Mouse (Mus musculus) hindbrain, embryonic 11.5 days (tissue): ENCODE results near the gene Nubpl. TPM values are rescaled to one million over a fixed set of nuclear protein-coding genes. Genes with fewer than 3 reads are reported as not detected.

ENCODE experiments used
- ATAC-seq: fragments of 200-750 bp; cut with Nextera tagmentation; 2 replicates; pipeline ENCODE4 v1.8.0; 2017; ENCODE audit warnings: mild to moderate bottlenecking, moderate TSS enrichment, moderate library complexity; ENCODE audit not compliant: low FRiP score
- DNase-seq: peaks from one replicate; pipeline ENCODE4 v3.0.0-alpha.2; 2015; ENCODE audit warnings: low spot score
- H3K27ac ChIP-seq: fragments of 300-500 bp; sonication (generic); 2 replicates; pipeline ENCODE4 v1.5.1; 2014; ENCODE audit warnings: mild to moderate bottlenecking, low read depth, low read length
- H3K27me3 ChIP-seq: fragments of 300-500 bp; sonication (generic); 2 replicates; pipeline ENCODE4 v1.6.1; 2014; ENCODE audit warnings: mild to moderate bottlenecking, low read length, moderate library complexity, mixed read lengths; ENCODE audit not compliant: control insufficient read depth, insufficient read depth
- H3K36me3 ChIP-seq: fragments of 300-500 bp; sonication (generic); 2 replicates; pipeline ENCODE4 v1.6.1; 2014; ENCODE audit warnings: mild to moderate bottlenecking, low read length, moderate library complexity, mixed read lengths; ENCODE audit not compliant: control insufficient read depth, insufficient read depth
- H3K4me1 ChIP-seq: fragments of 300-500 bp; sonication (generic); replicated peaks from 2 replicates; pipeline ENCODE4 v1.6.1; 2014; ENCODE audit warnings: low read length, mixed read lengths; ENCODE audit not compliant: control insufficient read depth, insufficient read depth
- H3K4me2 ChIP-seq: fragments of 300-500 bp; sonication (generic); replicated peaks from 2 replicates; pipeline ENCODE4 v1.6.1; 2014; ENCODE audit warnings: mild to moderate bottlenecking, low read depth, low read length
- H3K4me3 ChIP-seq: fragments of 300-500 bp; sonication (generic); 2 replicates; pipeline ENCODE4 v1.5.1; 2014; ENCODE audit warnings: low read depth, low read length
- H3K9ac ChIP-seq: fragments of 300-500 bp; sonication (generic); 2 replicates; pipeline ENCODE4 v1.6.1; 2014; ENCODE audit warnings: low read depth, low read length
- H3K9me3 ChIP-seq: fragments of 300-500 bp; sonication (generic); 2 replicates; pipeline ENCODE4 v1.6.1; 2016; ENCODE audit warnings: low read length; ENCODE audit not compliant: control insufficient read depth
- WGBS: fragments of 180-500 bp; shearing (Covaris S2); extraction: QIAGEN DNeasy Blood & Tissue Kit; methylation state at CpG from one replicate; pipeline ENCODE4 v1.1.7; 2014; 5-methylcytosine and 5-hydroxymethylcytosine counted together
- polyA plus RNA-seq: library from polyadenylated mRNA; unstranded; fragments of >200 nt; fragmentation: Nextera tagmentation; extraction: Ambion mirVana; gene quantifications from 2 replicates; pipeline ENCODE4 v1.2.1, GENCODE M21; 2014

Gene Nubpl
- polyA plus RNA-seq, 1 experiment from 2014 or later = 11.4 TPM

DNA sequence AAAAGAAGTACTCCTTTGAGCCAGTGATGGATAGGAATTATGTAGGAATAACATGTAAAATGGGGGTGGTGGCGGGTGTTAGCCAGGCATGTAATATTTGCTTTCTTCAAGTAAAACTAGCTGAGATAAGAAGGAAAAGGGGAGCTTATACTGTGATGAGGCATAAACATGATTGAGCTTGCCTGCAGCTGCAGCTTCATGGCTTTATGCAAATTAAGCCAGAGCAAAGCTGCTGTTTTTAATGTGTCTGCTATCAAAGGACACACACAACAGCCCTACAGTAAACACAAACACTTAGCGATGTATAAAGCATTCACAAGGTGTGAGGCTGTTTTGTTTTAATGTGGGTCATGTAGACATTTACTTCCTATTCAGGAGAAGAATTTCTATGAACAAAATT is 196.4 kb downstream of the Nubpl start:
- no peaks in the 10 kb centered on the region for H3K27me3 ChIP-seq
- ATAC-seq = no peak
- no peak overlapping the region for H3K27ac ChIP-seq
- DNase-seq = no peak
- H3K4me2 ChIP-seq = no peak overlapping the region
- no peaks in the 10 kb centered on the region for H3K9me3 ChIP-seq
- WGBS = 91% methylated on average over 2 of the region's 2 CpGs
- H3K4me3 ChIP-seq = no peak overlapping the region
- no peak overlapping the region for H3K9ac ChIP-seq
- H3K4me1 ChIP-seq = no peaks in the 10 kb centered on the region
- H3K36me3 ChIP-seq = no peaks in the 10 kb centered on the region

DNA sequence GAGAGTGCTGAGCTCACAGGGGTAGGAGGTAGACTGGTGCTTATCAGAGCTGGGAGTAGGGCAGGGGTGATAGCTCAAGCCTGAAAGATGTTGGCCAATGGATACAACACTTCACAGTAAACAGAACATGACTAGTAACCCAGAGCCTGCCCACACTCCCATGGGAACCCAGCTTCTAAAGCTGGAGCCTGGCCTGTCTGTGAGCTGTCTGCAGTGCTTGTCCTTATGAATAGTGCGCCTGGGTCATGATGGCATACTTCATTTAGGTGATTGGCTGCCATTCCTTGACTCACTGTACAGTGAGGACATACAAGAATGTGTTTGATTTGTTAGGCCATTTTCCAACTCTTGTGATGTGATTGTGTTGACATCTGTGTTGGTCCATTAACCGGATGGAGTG is 200.5 kb downstream of the Nubpl start:
- H3K9ac ChIP-seq = no peak overlapping the region
- H3K4me3 ChIP-seq = no peak overlapping the region
- no peak for DNase-seq
- H3K36me3 ChIP-seq = no peaks in the 10 kb centered on the region
- WGBS = 86% methylated on average over 2 of the region's 2 CpGs
- no peaks in the 10 kb centered on the region for H3K9me3 ChIP-seq
- no peak overlapping the region for H3K27ac ChIP-seq
- no peaks in the 10 kb centered on the region for H3K4me1 ChIP-seq
- no peak for ATAC-seq
- H3K27me3 ChIP-seq = no peaks in the 10 kb centered on the region
- no peak overlapping the region for H3K4me2 ChIP-seq

DNA sequence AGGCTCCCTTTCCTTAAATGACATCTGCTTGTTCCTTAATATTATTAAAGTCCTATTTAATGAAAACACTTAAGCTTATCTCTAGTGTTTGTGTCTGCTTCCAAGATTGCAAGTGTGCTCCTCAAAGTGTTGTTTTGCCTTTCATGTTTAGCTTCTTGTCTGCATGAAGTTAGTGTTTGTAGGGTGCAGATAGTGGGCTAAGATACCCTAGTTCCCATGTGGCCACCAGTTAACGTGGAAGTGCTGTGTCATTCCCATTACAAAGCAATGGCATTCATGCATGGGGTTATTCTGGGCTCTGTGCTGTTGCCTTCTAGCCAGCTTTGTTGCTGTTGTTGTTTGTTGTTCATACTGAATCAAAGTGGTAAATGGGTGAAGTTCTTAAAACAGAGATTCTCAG is 201.1 kb downstream of the Nubpl start:
- 73% methylated on average over 1 of the region's 1 CpGs for WGBS
- no peak overlapping the region for H3K9ac ChIP-seq
- H3K4me2 ChIP-seq = no peak overlapping the region
- no peak overlapping the region for H3K4me3 ChIP-seq
- H3K36me3 ChIP-seq = no peaks in the 10 kb centered on the region
- no peaks in the 10 kb centered on the region for H3K4me1 ChIP-seq
- no peak for ATAC-seq
- DNase-seq = no peak
- no peaks in the 10 kb centered on the region for H3K27me3 ChIP-seq
- H3K27ac ChIP-seq = no peak overlapping the region
- H3K9me3 ChIP-seq = no peaks in the 10 kb centered on the region

DNA sequence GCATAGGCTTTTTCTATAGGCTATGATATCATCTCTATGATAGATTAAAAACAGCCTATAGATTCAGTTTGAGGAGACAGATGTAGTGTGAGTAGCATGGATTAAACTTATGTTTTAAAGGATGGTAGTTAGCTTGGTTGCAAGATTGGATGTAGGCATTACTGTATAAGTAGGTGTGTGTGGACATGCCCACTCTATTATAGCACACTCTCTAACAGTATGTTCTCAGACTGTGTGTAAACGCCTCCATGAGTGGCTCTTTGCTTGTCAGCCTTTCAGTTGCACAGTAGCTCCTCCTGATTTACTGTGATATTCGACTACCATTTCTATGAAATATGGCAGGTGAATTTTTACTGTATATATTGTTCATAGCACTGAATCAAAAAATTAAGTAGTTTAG is 205.4 kb downstream of the Nubpl start:
- H3K4me2 ChIP-seq = no peak overlapping the region
- ATAC-seq = no peak
- WGBS = 93% methylated on average over 2 of the region's 2 CpGs
- H3K9ac ChIP-seq = no peak overlapping the region
- H3K9me3 ChIP-seq = no peaks in the 10 kb centered on the region
- DNase-seq = no peak
- no peaks in the 10 kb centered on the region for H3K27me3 ChIP-seq
- H3K4me3 ChIP-seq = no peak overlapping the region
- no peaks in the 10 kb centered on the region for H3K4me1 ChIP-seq
- H3K36me3 ChIP-seq = no peaks in the 10 kb centered on the region
- H3K27ac ChIP-seq = no peak overlapping the region

DNA sequence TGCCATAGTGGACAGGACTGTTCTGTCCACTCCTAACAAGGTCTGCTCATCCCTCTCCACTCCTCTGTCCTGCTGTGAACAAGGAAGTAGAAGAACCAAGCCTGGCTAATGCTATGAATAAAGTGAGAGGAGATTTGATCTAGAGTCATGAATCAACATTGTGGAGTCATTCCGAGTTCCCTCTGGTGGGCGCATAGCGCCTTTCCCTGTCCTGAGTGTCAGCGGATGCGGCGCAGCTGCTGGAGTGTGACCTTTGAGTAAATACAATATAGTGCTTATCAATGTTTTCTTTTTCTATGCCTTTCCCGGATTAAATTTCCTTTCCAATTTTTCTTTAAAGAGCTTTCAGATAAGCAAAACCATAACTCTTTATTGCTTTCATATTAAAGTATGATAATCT is 208.8 kb downstream of the Nubpl start:
- no peak for ATAC-seq
- 97% methylated on average over 7 of the region's 7 CpGs for WGBS
- no peak overlapping the region for H3K9ac ChIP-seq

DNA sequence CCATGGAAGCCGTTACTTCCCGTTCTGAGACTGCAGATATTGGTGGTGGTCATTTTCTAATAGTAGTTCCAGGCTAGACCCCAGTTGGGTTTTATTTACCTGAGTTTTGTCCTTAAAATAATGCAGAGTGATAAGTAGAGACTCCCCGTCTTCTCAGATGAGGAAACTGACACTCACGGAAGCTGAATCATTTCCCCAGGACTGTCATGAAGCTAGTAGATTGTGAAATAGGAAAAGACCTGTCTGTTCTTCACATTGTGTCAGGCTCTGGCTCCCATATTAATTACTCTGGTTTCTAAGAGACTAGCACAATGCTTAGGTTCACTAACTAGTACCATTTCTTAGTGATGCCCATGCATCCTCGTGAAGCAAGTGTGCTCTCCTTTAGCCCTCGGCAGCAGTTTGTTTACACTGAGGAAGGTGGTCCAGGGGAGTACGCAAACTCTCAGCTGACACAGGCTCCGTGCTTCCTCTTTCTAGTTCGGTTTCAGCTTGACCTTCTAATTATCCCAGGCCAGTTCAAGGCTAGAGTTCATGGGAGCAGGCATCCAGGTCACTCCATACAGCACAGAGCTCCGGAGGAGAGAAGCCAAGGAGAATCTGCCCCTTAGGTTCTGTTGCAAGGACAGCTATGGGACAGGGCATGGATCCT is 209.9 kb downstream of the Nubpl start:
- WGBS = 77% methylated on average over 10 of the region's 10 CpGs
- H3K4me3 ChIP-seq = no peak overlapping the region
- no peak overlapping the region for H3K9ac ChIP-seq
- no peaks in the 10 kb centered on the region for H3K36me3 ChIP-seq
- H3K4me1 ChIP-seq = no peaks in the 10 kb centered on the region
- H3K4me2 ChIP-seq = no peak overlapping the region
- DNase-seq (no peak), ATAC-seq (no peak)
- no peaks in the 10 kb centered on the region for H3K27me3 ChIP-seq
- no peak overlapping the region for H3K27ac ChIP-seq
- H3K9me3 ChIP-seq = no peaks in the 10 kb centered on the region

More for the DNA sequence above, 208.8 kb downstream of the Nubpl start:
- Histone ChIP-seq H3K4me1 (no peaks in the 10 kb centered on the region), H3K27ac (no peak overlapping the region), H3K4me3 (no peak overlapping the region), H3K36me3 (no peaks in the 10 kb centered on the region), H3K27me3 (no peaks in the 10 kb centered on the region), H3K4me2 (no peak overlapping the region), H3K9me3 (no peaks in the 10 kb centered on the region)
- DNase-seq = no peak

DNA sequence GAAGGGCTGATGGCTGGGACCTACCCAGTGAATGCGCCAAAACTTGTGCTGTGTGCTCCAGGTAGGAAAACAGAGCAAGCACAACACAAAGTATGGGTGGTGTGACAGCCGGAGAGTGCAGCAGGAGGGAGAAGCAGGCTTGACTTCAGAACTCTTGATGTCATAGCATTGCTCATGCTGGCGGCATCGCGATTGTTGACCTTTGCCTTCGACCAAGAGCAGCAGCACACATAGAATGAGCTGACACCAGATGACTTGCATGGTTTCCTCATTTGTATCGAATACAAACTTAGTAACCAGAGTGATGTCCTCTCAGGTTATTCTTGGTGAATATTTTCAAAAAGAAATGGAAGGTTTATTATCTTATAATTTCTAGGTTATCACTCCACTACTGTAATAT is 211.1 kb downstream of the Nubpl start:
- Histone ChIP-seq H3K36me3 (no peaks in the 10 kb centered on the region), H3K27ac (no peak overlapping the region), H3K9ac (no peak overlapping the region), H3K27me3 (no peaks in the 10 kb centered on the region), H3K4me3 (no peak overlapping the region), H3K9me3 (no peaks in the 10 kb centered on the region), H3K4me2 (no peak overlapping the region), H3K4me1 (no peaks in the 10 kb centered on the region)
- 87% methylated on average over 7 of the region's 7 CpGs for WGBS
- ATAC-seq (no peak), DNase-seq (no peak)

DNA sequence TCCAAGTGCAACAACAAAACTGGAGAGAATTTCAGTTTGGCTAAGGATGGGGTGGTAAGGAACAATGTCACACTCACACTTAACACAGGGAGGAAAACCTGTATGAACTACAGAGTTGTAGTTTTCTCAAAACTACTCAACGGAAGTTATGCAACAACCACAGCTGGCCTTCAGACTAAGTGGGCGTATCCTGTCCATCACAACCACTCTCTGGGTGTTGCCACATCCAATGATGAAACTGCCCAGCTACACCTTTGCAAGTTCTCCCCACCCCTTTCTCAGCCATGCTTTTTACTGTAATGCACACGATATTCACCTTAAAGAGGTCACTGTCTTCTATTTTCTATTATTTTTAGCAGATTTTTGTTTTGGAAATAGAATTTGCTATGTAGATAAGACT is 217.3 kb downstream of the Nubpl start:
- DNase-seq = no peak
- Histone ChIP-seq H3K4me1 (no peaks in the 10 kb centered on the region), H3K9me3 (no peaks in the 10 kb centered on the region), H3K27ac (no peak overlapping the region), H3K4me2 (no peak overlapping the region), H3K9ac (no peak overlapping the region), H3K4me3 (no peak overlapping the region), H3K27me3 (no peaks in the 10 kb centered on the region), H3K36me3 (no peaks in the 10 kb centered on the region)
- no peak for ATAC-seq
- WGBS = 94% methylated on average over 3 of the region's 3 CpGs

DNA sequence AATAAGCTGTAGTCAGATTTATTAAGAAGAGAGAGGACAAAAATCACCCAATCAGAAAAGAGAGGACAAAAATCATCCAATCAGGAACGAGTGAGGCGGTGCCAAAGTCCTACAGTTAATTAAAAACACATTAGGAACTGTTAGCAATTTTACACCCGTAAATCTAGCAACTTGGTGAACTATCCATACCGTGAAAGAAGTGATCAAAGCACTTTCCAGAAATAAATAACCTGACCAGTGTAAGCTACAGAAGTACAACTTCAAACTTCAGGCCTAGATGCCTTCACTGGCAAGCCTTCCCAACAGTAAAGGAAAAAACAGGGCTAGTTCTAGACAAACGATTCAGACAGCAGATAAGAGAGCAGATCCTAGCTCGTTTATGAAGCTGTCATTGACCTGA is 220.1 kb downstream of the Nubpl start:
- no peaks in the 10 kb centered on the region for H3K27me3 ChIP-seq
- H3K4me1 ChIP-seq = no peaks in the 10 kb centered on the region
- WGBS = 81% methylated on average over 6 of the region's 6 CpGs
- H3K4me2 ChIP-seq = no peak overlapping the region
- no peak overlapping the region for H3K4me3 ChIP-seq
- ATAC-seq (no peak), DNase-seq (no peak)
- H3K36me3 ChIP-seq = no peaks in the 10 kb centered on the region
- H3K27ac ChIP-seq = no peak overlapping the region
- no peak overlapping the region for H3K9ac ChIP-seq
- H3K9me3 ChIP-seq = no peaks in the 10 kb centered on the region
